Mouse (Mus musculus) heart, embryonic 16.5 days (tissue): Measurements from ENCODE around the gene Akap12. TPM values are rescaled to one million over a fixed set of nuclear protein-coding genes. Genes with fewer than 3 reads are reported as not detected.
A peak's percentile ranks its signal among the peaks of the same experiment; 100 is the strongest.

Experiments used
- ATAC-seq: fragments of 200-750 bp; cut with Nextera tagmentation; replicated peaks from 2 replicates; pipeline ENCODE4 v1.8.0; 2017; ENCODE audit warnings: moderate number of reproducible peaks; ENCODE audit not compliant: insufficient read depth, low FRiP score; ENCODE audit errors: extremely low read depth
- H3K27ac ChIP-seq: fragments of 300-500 bp; sonication (generic); 2 replicates; pipeline ENCODE4 v1.5.1; 2014; ENCODE audit warnings: mild to moderate bottlenecking, low read length, control low read depth, moderate library complexity
- H3K27me3 ChIP-seq: fragments of 300-500 bp; sonication (generic); 2 replicates; pipeline ENCODE4 v1.6.1; 2014; ENCODE audit warnings: low read length, mixed read lengths; ENCODE audit not compliant: control insufficient read depth, insufficient read depth
- H3K36me3 ChIP-seq: fragments of 300-500 bp; sonication (generic); 2 replicates; pipeline ENCODE4 v1.6.1; 2014; ENCODE audit not compliant: control insufficient read depth, insufficient read depth
- H3K4me1 ChIP-seq: fragments of 300-500 bp; sonication (generic); 2 replicates; pipeline ENCODE4 v1.6.1; 2014; ENCODE audit warnings: low read length, mixed read lengths; ENCODE audit not compliant: control insufficient read depth, insufficient read depth
- H3K4me2 ChIP-seq: fragments of 300-500 bp; sonication (generic); 2 replicates; pipeline ENCODE4 v1.6.1; 2014; ENCODE audit warnings: low read depth, mild to moderate bottlenecking, control low read depth, low read length
- H3K4me3 ChIP-seq: fragments of 300-500 bp; sonication (generic); 2 replicates; pipeline ENCODE4 v1.5.1; 2014; ENCODE audit warnings: mild to moderate bottlenecking, control low read depth, low read length
- H3K9ac ChIP-seq: fragments of 300-500 bp; sonication (generic); 2 replicates; pipeline ENCODE4 v1.6.1; 2014; ENCODE audit warnings: low read length, control low read depth
- H3K9me3 ChIP-seq: fragments of 300-500 bp; sonication (generic); replicated peaks from 2 replicates; pipeline ENCODE4 v1.6.1; 2016; ENCODE audit warnings: low read length; ENCODE audit not compliant: control insufficient read depth
- WGBS: fragments of 180-500 bp; shearing (Covaris S2); extraction: QIAGEN DNeasy Blood & Tissue Kit; methylation state at CpG from one replicate; pipeline ENCODE4 v1.1.7; 2014; 5-methylcytosine and 5-hydroxymethylcytosine counted together
- polyA plus RNA-seq: library from polyadenylated mRNA; unstranded; fragments of >200 nt; fragmentation: Nextera tagmentation; extraction: Ambion mirVana; gene quantifications from 2 replicates; pipeline ENCODE4 v1.2.1, GENCODE M21; 2015

Akap12 gene
- polyA plus RNA-seq, 1 experiment from 2014 or later = 40.6 TPM

DNA sequence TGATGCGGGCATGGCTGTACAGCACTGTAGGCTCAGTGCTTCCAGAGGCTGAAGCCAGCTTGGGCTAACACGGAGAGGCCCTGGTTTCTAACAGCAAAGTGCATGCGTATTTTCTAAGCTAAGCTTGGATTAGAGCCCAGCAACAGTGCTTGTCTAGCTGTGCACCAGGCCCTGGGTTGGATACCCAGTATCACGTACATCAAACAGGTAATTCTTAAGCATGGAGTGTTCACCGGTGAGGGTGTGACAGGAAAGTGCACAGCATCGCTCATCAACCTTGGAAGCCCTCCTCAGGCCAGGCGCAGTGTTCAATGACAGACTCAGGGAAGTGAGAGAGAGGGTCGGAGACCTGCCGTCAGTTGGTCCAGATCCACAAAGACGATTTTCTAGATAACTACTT, 9.4 kb downstream of the Akap12 start:
- no peaks in the 10 kb centered on the region for H3K36me3 ChIP-seq
- no peak overlapping the region for H3K4me3 ChIP-seq
- WGBS = 85% methylated on average over 10 of the region's 10 CpGs
- H3K9me3 ChIP-seq = no peaks in the 10 kb centered on the region
- ATAC-seq = no peak
- H3K9ac ChIP-seq = no peak overlapping the region
- H3K4me2 ChIP-seq = no peak overlapping the region
- peaks cover 5% of the 10 kb centered on the region for H3K4me1 ChIP-seq
- no peak overlapping the region for H3K27ac ChIP-seq
- H3K27me3 ChIP-seq = no peaks in the 10 kb centered on the region

DNA sequence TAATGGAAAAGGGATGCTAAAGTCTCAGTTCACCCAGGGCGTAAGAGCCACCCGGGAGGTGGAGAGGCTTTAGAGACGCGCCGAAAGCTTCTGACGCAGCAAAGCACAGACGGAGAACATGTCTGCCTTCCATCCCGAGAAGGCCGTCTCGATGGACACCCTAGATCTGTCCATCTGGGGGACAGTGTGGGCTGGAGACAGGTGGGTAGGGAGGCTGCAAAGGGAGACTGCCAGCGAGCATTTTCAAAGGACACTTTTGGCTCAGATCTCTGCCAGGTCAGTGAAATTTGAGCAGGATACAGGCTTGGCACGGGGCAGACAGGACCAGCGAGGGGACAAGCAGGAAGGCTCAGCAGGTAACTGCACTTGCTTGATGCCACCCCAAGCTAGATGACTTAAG, 9.9 kb downstream of the Akap12 start:
- no peak for ATAC-seq
- Histone ChIP-seq H3K9ac (no peak overlapping the region), H3K4me3 (no peak overlapping the region), H3K27ac (no peak overlapping the region), H3K4me1 (peaks cover 5% of the 10 kb centered on the region), H3K9me3 (no peaks in the 10 kb centered on the region), H3K4me2 (no peak overlapping the region), H3K27me3 (no peaks in the 10 kb centered on the region), H3K36me3 (no peaks in the 10 kb centered on the region)
- WGBS = 85% methylated on average over 13 of the region's 13 CpGs

DNA sequence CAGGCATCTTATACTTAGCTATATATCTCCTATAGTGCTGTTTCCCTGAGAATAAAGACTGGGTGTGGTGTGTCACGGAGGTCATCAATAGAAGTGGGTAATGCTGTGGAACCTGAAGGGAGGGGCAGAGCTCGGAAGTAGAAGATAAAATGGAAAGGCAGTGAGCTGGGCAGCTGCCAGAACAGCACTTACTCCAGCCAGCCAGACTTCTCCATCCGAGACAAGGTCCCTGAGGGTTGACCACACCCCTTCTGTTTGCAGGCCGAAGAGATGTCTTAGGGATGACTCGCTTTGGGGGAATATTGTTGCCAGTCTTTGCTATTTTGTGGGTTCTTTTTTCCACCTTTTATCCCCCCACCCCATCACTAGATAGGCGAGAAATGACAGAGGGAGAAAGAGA, 11.9 kb downstream of the Akap12 start:
- Histone ChIP-seq H3K27ac (no peak overlapping the region), H3K27me3 (no peaks in the 10 kb centered on the region), H3K9ac (no peak overlapping the region), H3K36me3 (no peaks in the 10 kb centered on the region), H3K4me2 (no peak overlapping the region), H3K4me3 (no peak overlapping the region), H3K4me1 (peaks cover 5% of the 10 kb centered on the region), H3K9me3 (no peaks in the 10 kb centered on the region)
- peak; percentile 62 for ATAC-seq
- 23% methylated on average over 6 of the region's 6 CpGs for WGBS

DNA sequence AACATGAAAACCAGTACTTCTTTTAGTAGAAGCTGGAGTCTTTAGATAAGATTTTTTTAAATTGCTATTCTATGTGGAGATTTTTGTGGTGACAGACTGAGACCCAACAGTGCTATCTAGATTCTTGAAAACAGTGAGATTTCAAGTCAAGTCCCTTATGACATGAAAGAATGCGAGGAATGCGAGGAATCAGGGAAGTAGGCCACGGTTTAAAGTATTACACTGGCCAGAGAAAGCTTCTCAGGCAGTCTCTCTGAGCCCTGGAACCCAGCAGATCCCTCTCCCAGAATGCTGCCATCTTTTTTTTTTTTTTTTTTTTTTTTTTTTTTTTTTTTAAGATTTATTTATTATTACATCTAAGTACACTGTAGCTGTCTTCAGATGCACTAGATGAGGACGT, 16.2 kb downstream of the Akap12 start:
- whole genome bisulfite sequencing = 48% methylated on average over 4 of the region's 4 CpGs
- no peak overlapping the region for H3K9ac ChIP-seq
- no peak for ATAC-seq

DNA sequence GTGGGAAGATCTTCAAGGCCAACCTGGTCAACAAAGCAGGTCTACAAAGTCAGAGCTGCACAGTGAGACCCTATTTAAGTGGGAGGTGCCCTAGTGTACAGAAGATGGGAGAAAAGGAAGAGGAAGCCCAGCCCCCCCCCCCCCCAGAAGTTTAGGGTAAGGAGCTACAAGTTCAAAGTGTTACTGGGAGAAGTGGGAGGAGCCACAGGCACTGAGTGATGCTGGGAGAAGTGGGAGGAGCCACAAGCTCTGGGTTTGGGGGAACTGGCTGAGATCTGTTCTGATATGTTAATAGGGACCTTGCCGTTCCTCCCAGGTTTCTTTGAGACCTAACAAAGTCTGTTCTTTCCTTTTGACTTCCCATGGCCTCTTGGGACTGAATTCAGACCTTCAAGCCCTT, 18.6 kb downstream of the Akap12 start:
- WGBS = 89% methylated on average over 1 of the region's 1 CpGs
- H3K9ac ChIP-seq = no peak overlapping the region
- no peak overlapping the region for H3K27ac ChIP-seq
- H3K4me3 ChIP-seq = no peak overlapping the region
- H3K36me3 ChIP-seq = no peaks in the 10 kb centered on the region
- H3K4me2 ChIP-seq = no peak overlapping the region
- H3K27me3 ChIP-seq = no peaks in the 10 kb centered on the region
- H3K9me3 ChIP-seq = no peaks in the 10 kb centered on the region
- H3K4me1 ChIP-seq = peaks cover 4% of the 10 kb centered on the region
- no peak for ATAC-seq

More for the DNA sequence above, 16.2 kb downstream of the Akap12 start:
- Histone ChIP-seq H3K9me3 (no peaks in the 10 kb centered on the region), H3K27me3 (no peaks in the 10 kb centered on the region), H3K36me3 (no peaks in the 10 kb centered on the region), H3K4me2 (no peak overlapping the region), H3K27ac (no peak overlapping the region), H3K4me3 (no peak overlapping the region), H3K4me1 (peaks cover 9% of the 10 kb centered on the region)

DNA sequence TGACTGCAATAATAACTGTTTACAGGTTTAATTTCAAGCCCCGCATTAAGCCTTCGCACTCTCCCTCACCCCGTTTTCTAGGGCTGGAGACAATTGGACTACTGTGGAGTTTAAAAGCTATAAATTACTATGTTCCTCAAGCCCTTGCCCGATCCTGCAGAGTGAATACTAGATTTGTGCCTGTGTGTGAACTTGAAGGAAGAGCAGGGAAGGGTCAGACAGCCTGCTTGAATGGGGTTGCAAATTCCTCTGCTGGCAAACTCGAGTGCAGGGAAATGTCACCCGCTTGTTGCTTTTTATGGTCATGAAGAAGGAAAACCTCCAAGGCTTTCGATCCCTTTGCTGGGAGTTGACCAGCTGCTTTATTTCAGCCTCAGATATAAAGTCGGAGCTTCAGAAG, 19.6 kb downstream of the Akap12 start:
- WGBS = 46% methylated on average over 8 of the region's 8 CpGs
- H3K9me3 ChIP-seq = no peaks in the 10 kb centered on the region
- H3K27ac ChIP-seq = peak overlapping the region; percentile 35; the same call in 1 of the 2 replicates
- no peak overlapping the region for H3K4me3 ChIP-seq
- H3K4me1 ChIP-seq = peaks cover 4% of the 10 kb centered on the region
- no peaks in the 10 kb centered on the region for H3K36me3 ChIP-seq
- H3K27me3 ChIP-seq = no peaks in the 10 kb centered on the region
- no peak overlapping the region for H3K4me2 ChIP-seq
- no peak overlapping the region for H3K9ac ChIP-seq
- no peak for ATAC-seq

DNA sequence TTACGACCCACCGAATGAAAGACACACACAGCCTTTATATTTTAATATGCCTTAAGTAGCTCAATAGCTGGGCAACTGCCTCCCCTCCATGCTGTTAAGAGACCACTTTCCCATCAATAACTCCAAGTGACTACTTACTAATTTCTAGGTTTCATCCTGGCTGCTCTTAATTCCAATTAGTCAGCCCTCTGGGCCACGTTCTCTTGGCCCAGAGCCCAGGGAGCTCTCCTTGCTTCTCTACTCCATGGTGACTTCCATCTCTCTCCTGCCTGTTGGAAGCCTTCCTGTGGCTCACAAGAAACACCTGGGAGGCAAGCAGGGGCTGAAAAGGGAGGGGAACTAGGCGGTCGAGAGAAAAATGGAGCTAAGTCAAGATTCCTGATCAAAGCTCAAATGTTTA, 23.0 kb downstream of the Akap12 start:
- Histone ChIP-seq H3K4me1 (peaks cover 4% of the 10 kb centered on the region), H3K4me3 (no peak overlapping the region), H3K9me3 (no peaks in the 10 kb centered on the region), H3K27ac (no peak overlapping the region), H3K4me2 (no peak overlapping the region), H3K36me3 (no peaks in the 10 kb centered on the region), H3K9ac (no peak overlapping the region), H3K27me3 (no peaks in the 10 kb centered on the region)
- 58% methylated on average over 5 of the region's 5 CpGs for WGBS
- ATAC-seq = no peak

DNA sequence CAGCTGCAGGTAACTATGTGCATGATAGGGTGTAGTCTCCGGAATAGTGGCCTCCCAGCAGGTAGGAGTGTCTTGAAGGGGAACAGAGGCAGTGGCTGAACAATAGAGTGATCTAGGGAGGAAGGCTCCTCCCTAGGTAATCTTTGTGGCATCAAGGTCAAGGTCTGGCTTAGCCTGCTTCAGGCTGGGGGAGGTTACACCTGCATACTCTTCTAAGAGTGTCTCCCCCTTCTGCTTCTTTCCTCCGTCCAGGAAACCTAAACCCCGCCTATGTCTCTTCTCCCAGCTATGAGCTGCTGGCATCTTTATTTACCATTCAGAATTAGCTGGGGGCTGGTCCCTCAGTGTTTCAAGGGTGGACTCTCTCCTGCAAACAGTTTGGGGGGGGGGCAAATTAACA, 23.5 kb downstream of the Akap12 start:
- Histone ChIP-seq H3K4me2 (no peak overlapping the region), H3K4me3 (no peak overlapping the region), H3K9me3 (no peaks in the 10 kb centered on the region), H3K4me1 (peaks cover 4% of the 10 kb centered on the region), H3K27me3 (no peaks in the 10 kb centered on the region), H3K9ac (no peak overlapping the region), H3K36me3 (no peaks in the 10 kb centered on the region), H3K27ac (no peak overlapping the region)
- ATAC-seq = no peak
- 49% methylated on average over 3 of the region's 3 CpGs for WGBS

DNA sequence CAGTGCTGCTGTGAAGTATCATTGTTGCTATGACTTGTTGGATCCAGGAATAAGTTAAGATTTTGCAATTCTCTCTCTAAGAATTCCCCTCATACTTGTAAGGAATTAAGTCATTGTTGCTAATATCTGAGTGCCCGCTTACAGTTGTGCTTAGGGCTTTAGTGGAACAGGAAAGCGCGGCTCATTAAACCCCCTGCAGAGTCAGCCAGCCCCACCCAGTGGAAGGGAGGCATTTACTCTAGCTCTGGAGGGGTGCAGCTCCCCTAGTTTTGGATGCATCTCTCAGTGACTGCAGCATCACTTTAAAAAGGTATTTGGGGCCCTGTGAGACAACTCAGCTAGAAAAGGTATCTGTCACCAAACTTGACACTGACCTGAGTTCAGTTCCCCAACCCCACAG, 24.0 kb downstream of the Akap12 start:
- Histone ChIP-seq H3K4me3 (no peak overlapping the region), H3K27ac (no peak overlapping the region), H3K4me2 (no peak overlapping the region), H3K4me1 (peaks cover 4% of the 10 kb centered on the region), H3K36me3 (no peaks in the 10 kb centered on the region), H3K27me3 (no peaks in the 10 kb centered on the region), H3K9me3 (no peaks in the 10 kb centered on the region), H3K9ac (no peak overlapping the region)
- 66% methylated on average over 3 of the region's 3 CpGs for WGBS
- ATAC-seq = no peak

DNA sequence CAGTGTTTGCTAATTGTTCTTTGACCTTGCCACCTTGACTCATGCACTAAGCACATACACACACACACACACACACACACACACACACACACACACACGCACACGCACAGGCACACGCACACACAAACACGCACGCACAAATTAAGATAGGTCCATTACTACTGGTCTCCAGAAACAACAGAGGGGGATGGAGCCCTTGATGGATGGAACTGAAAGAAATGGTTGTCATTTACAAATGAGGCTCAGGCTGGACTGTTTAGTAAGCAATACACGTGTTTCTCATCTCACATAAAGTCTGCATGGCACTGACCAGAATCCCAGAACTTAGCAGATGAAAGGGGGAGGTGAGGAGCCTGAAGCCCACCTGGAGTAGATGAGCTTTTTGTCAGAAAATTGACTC, 24.4 kb downstream of the Akap12 start:
- Histone ChIP-seq H3K4me1 (peaks cover 2% of the 10 kb centered on the region), H3K9me3 (no peaks in the 10 kb centered on the region), H3K27ac (no peak overlapping the region), H3K4me3 (no peak overlapping the region), H3K4me2 (no peak overlapping the region), H3K36me3 (no peaks in the 10 kb centered on the region), H3K27me3 (no peaks in the 10 kb centered on the region), H3K9ac (no peak overlapping the region)
- 86% methylated on average over 6 of the region's 6 CpGs for WGBS
- ATAC-seq = no peak
